Mouse (Mus musculus) E14TG2a.4 (cell line): ENCODE data around the gene Pcolce2.

ENCODE experiments used
- H3K27me3 ChIP-seq: 2 replicates; pipeline ENCODE4 v1.6.1; 2014; ENCODE audit warnings: low read length, control low read depth; ENCODE audit not compliant: insufficient read depth
- H3K36me3 ChIP-seq: 2 replicates; pipeline ENCODE4 v1.6.1; 2014; ENCODE audit warnings: low read length, control low read depth; ENCODE audit not compliant: insufficient read depth
- H3K4me1 ChIP-seq: replicated peaks from 2 replicates; pipeline ENCODE4 v1.6.1; 2014; ENCODE audit warnings: low read depth, low read length, control low read depth
- H3K4me3 ChIP-seq: replicated peaks from 2 replicates; pipeline ENCODE4 v1.5.1; 2014; ENCODE audit warnings: mild to moderate bottlenecking, low read length
- H3K9me3 ChIP-seq: 2 replicates; pipeline ENCODE4 v1.6.1; 2014; ENCODE audit warnings: low read length, control low read depth
- CTCF ChIP-seq: conservative IDR thresholded peaks from 2 replicates; pipeline ENCODE4 v1.5.1; 2014; ENCODE audit warnings: low read length
- NANOG ChIP-seq: IDR thresholded peaks from 2 replicates; pipeline ENCODE4 v1.6.1; 2014; ENCODE audit warnings: borderline replicate concordance, low read length, mixed read lengths
- POU5F1 ChIP-seq: IDR thresholded peaks from 2 replicates; pipeline ENCODE4 v1.6.1; 2014; ENCODE audit warnings: low read length, borderline replicate concordance

The Pcolce2 gene

GRCm38 (mm10) chr9:95705371-95705770 is 68.0 kb downstream of the Pcolce2 start:
- H3K4me3 ChIP-seq: no peak overlapping the region
- no peaks in the 10 kb centered on the region for H3K36me3 ChIP-seq
- H3K9me3 ChIP-seq: no peaks in the 10 kb centered on the region
- TF ChIP-seq NANOG: no peak
- no peak for TF ChIP-seq POU5F1
- TF ChIP-seq CTCF: no peak
- H3K27me3 ChIP-seq: no peaks in the 10 kb centered on the region
- H3K4me1 ChIP-seq: no peaks in the 10 kb centered on the region

GRCm38 (mm10) chr9:95708943-95709342 is 71.5 kb downstream of the Pcolce2 start:
- Histone ChIP-seq H3K4me3 (no peak overlapping the region), H3K36me3 (no peaks in the 10 kb centered on the region), H3K27me3 (no peaks in the 10 kb centered on the region), H3K9me3 (no peaks in the 10 kb centered on the region), H3K4me1 (no peaks in the 10 kb centered on the region)
- peak; percentile 64 for TF ChIP-seq CTCF
- no peak for TF ChIP-seq NANOG
- no peak for TF ChIP-seq POU5F1

GRCm38 (mm10) chr9:95712574-95712973 is 75.2 kb downstream of the Pcolce2 start:
- Histone ChIP-seq H3K9me3 (no peaks in the 10 kb centered on the region), H3K36me3 (no peaks in the 10 kb centered on the region), H3K4me1 (no peaks in the 10 kb centered on the region), H3K4me3 (no peak overlapping the region), H3K27me3 (no peaks in the 10 kb centered on the region)
- TF ChIP-seq NANOG (no peak), POU5F1 (no peak), CTCF (no peak)

GRCm38 (mm10) chr9:95736238-95736637 is 98.8 kb downstream of the Pcolce2 start:
- no peak for TF ChIP-seq NANOG
- TF ChIP-seq CTCF: no peak
- no peak for TF ChIP-seq POU5F1

GRCm38 (mm10) chr9:95744845-95745613 is 107.6 kb downstream of the Pcolce2 start:
- H3K9me3 ChIP-seq: no peaks in the 10 kb centered on the region
- peaks cover 22% of the 10 kb centered on the region for H3K27me3 ChIP-seq
- H3K36me3 ChIP-seq: no peaks in the 10 kb centered on the region
- peaks cover 6% of the 10 kb centered on the region for H3K4me1 ChIP-seq
- no peak for TF ChIP-seq NANOG
- TF ChIP-seq CTCF: no peak
- TF ChIP-seq POU5F1: no peak
- H3K4me3 ChIP-seq: no peak overlapping the region

More at GRCm38 (mm10) chr9:95736238-95736637, 98.8 kb downstream of the Pcolce2 start:
- no peaks in the 10 kb centered on the region for H3K4me1 ChIP-seq
- no peak overlapping the region for H3K4me3 ChIP-seq
- H3K9me3 ChIP-seq: no peaks in the 10 kb centered on the region
- no peaks in the 10 kb centered on the region for H3K36me3 ChIP-seq
- H3K27me3 ChIP-seq: no peaks in the 10 kb centered on the region

- no peak overlapping the region for H3K4me3 ChIP-seq
- peaks cover 6% of the 10 kb centered on the region for H3K4me1 ChIP-seq
- no peaks in the 10 kb centered on the region for H3K9me3 ChIP-seq
- H3K36me3 ChIP-seq: no peaks in the 10 kb centered on the region
- no peak for TF ChIP-seq CTCF
- no peak for TF ChIP-seq POU5F1
- no peak for TF ChIP-seq NANOG
- peaks cover 34% of the 10 kb centered on the region for H3K27me3 ChIP-seq
These were observed 109.9 kb downstream of the Pcolce2 start for GRCm38 (mm10) chr9:95747298-95747697.
